Mouse (Mus musculus) spleen, adult 2 months (tissue): Measurements from ENCODE around the gene Plin5. TPM values are rescaled to one million over a fixed set of nuclear protein-coding genes. Genes with fewer than 3 reads are reported as not detected.
"Not testable (repeated sequence)": the region's sequence is repeated elsewhere in the genome, so short reads cannot be mapped to it uniquely, and the experiment has no call there.

Experiments used
- DNase-seq, 2 experiments: peaks; one replicate each; pipeline versions ENCODE4 v3.0.0 to v3.0.0-alpha.2; 2012 to 2021; ENCODE audit warnings: low spot score in 2 of 2, low read depth in 1 of 2
- H3K27ac ChIP-seq: fragments of 200-500 bp; 2 replicates; pipeline ENCODE4 v1.5.1; 2012; ENCODE audit warnings: low read length, inconsistent platforms; ENCODE audit not compliant: insufficient read depth
- H3K27me3 ChIP-seq: fragments of 200-500 bp; 2 replicates; pipeline ENCODE4 v1.6.1; 2012; ENCODE audit warnings: mild to moderate bottlenecking, moderate library complexity, low read length, inconsistent platforms; ENCODE audit not compliant: control insufficient read depth, insufficient read depth
- H3K36me3 ChIP-seq: fragments of 200-500 bp; 2 replicates; pipeline ENCODE4 v1.6.1; 2012; ENCODE audit warnings: mild to moderate bottlenecking, low read length, inconsistent platforms; ENCODE audit not compliant: control insufficient read depth, insufficient read depth
- H3K4me1 ChIP-seq: fragments of 200-500 bp; 2 replicates; pipeline ENCODE4 v1.6.1; 2011; ENCODE audit warnings: inconsistent platforms; ENCODE audit not compliant: control insufficient read depth, insufficient read depth, insufficient read length
- H3K4me3 ChIP-seq: fragments of 200-500 bp; 2 replicates; pipeline ENCODE4 v1.5.1; 2011; ENCODE audit warnings: mild to moderate bottlenecking, inconsistent platforms; ENCODE audit not compliant: insufficient read depth, insufficient read length; ENCODE audit errors: extremely low read depth
- CTCF ChIP-seq: fragments of 200-500 bp; IDR thresholded peaks from 2 replicates; pipeline ENCODE4 v1.5.1; 2011; ENCODE audit warnings: mild to moderate bottlenecking, inconsistent platforms; ENCODE audit not compliant: insufficient read depth, insufficient read length, insufficient replicate concordance; ENCODE audit errors: extremely low read depth
- POLR2A ChIP-seq: fragments of 200-500 bp; IDR thresholded peaks from 2 replicates; pipeline ENCODE4 v1.6.1; 2011; ENCODE audit warnings: low read depth, low read length, inconsistent platforms
- WGBS: fragments of 180-500 bp; shearing (Covaris S2); methylation state at CpG from one replicate; pipeline ENCODE4 v1.1.7; 2018; 5-methylcytosine and 5-hydroxymethylcytosine counted together
- polyA plus RNA-seq: library from polyadenylated mRNA; depleted of rRNA; stranded (reverse); fragments of >200 nt; gene quantifications from 2 replicates; pipeline ENCODE4 v1.2.3, GENCODE M21; 2012

Plin5 gene
- polyA plus RNA-seq, 1 experiment, result 0.30 TPM

- H3K4me3 ChIP-seq, result no peak overlapping the region
- TF ChIP-seq CTCF (no peak), POLR2A (no peak)
- no peaks in the 10 kb centered on the region for H3K4me1 ChIP-seq
- no peak for DNase-seq
- no peaks in the 10 kb centered on the region for H3K27me3 ChIP-seq
- WGBS, result 89% methylated on average over 6 of the region's 6 CpGs
- no peak overlapping the region for H3K27ac ChIP-seq
- H3K36me3 ChIP-seq, result no peaks in the 10 kb centered on the region
Observed at GRCm38 (mm10) chr17:56108334-56109044, 8.9 kb downstream of the Plin5 start.

GRCm38 (mm10) chr17:56107736-56108135 lies 9.7 kb downstream of the Plin5 start:
- no peak for DNase-seq
- Histone ChIP-seq H3K4me1 (no peaks in the 10 kb centered on the region), H3K27me3 (no peaks in the 10 kb centered on the region), H3K27ac (no peak overlapping the region), H3K36me3 (no peaks in the 10 kb centered on the region), H3K4me3 (no peak overlapping the region)
- 60% methylated on average over 2 of the region's 2 CpGs for WGBS
- TF ChIP-seq POLR2A (no peak), CTCF (no peak)

- H3K27ac ChIP-seq, result no peak overlapping the region
- no peaks in the 10 kb centered on the region for H3K4me1 ChIP-seq
- 91% methylated on average over 4 of the region's 4 CpGs for WGBS
- no peak for TF ChIP-seq CTCF
- no peaks in the 10 kb centered on the region for H3K27me3 ChIP-seq
- H3K4me3 ChIP-seq, result no peak overlapping the region
- H3K36me3 ChIP-seq, result peaks cover 7% of the 10 kb centered on the region
- DNase-seq, result no peak
Observed at GRCm38 (mm10) chr17:56106981-56107380, 10.4 kb downstream of the Plin5 start.

GRCm38 (mm10) chr17:56106436-56106835 lies 11.0 kb downstream of the Plin5 start:
- not testable (repeated sequence) for H3K36me3 ChIP-seq, H3K4me3 ChIP-seq, H3K4me1 ChIP-seq, H3K27ac ChIP-seq, H3K27me3 ChIP-seq, DNase-seq
- 97% methylated on average over 4 of the region's 4 CpGs for WGBS

GRCm38 (mm10) chr17:56104821-56105220 lies 12.6 kb downstream of the Plin5 start:
- not testable (repeated sequence) for DNase-seq, H3K27ac ChIP-seq, H3K4me1 ChIP-seq, H3K27me3 ChIP-seq, H3K4me3 ChIP-seq
- 89% methylated on average over 3 of the region's 5 CpGs for WGBS
- peaks cover 23% of the 10 kb centered on the region for H3K36me3 ChIP-seq

GRCm38 (mm10) chr17:56103465-56104285 lies 13.7 kb downstream of the Plin5 start:
- 98% methylated on average over 8 of the region's 8 CpGs for WGBS

GRCm38 (mm10) chr17:56102927-56103326 lies 14.5 kb downstream of the Plin5 start:
- no peaks in the 10 kb centered on the region for H3K4me1 ChIP-seq
- no peaks in the 10 kb centered on the region for H3K27me3 ChIP-seq
- no peak overlapping the region for H3K27ac ChIP-seq
- TF ChIP-seq POLR2A (no peak), CTCF (no peak)
- 98% methylated on average over 9 of the region's 9 CpGs for WGBS
- DNase-seq, result no peak
- H3K4me3 ChIP-seq, result no peak overlapping the region
- H3K36me3 ChIP-seq, result peaks cover 36% of the 10 kb centered on the region

More at GRCm38 (mm10) chr17:56103465-56104285, 13.7 kb downstream of the Plin5 start:
- no peaks in the 10 kb centered on the region for H3K27me3 ChIP-seq
- no peak overlapping the region for H3K27ac ChIP-seq
- H3K4me3 ChIP-seq, result no peak overlapping the region
- no peak for DNase-seq
- H3K4me1 ChIP-seq, result no peaks in the 10 kb centered on the region
- TF ChIP-seq CTCF, result no peak
- no peak for TF ChIP-seq POLR2A
- H3K36me3 ChIP-seq, result peaks cover 30% of the 10 kb centered on the region
